In the genomic region with DNA sequence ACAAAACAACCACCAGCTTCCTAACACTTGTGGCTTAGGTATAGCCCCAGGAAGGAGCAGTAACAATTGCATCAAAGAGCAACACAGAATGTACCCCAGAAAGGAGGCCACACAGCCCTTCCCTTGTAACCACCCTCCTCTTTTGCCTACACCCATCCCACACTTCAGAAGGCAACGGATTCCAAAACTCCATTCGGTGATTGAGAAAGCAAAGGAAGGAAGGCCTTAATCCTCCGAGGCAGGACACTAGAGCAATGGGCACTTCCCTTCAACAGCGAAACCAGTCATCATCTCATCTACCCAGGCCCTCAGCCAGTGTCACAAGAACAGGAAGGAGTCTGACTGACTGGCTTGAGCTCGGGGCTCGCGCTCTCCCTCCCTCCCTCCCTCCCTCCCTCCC, we compare ENCODE assay signal across 8 mouse cellular contexts.
DNase-seq lines count a peak whose midpoint lies in the region; ATAC-seq and TF ChIP-seq lines count a peak whose summit lies in the region.

No protein-coding gene starts in this region.

- H3K4me3 ChIP-seq in forebrain, embryonic 16.5 days (replicated peaks; ENCODE audit: low read length): no peak overlapping the region
- H3K4me3 ChIP-seq in intestine, postnatal 0 days (ENCODE audit: low read depth, low read length): no peak overlapping the region
- no peak overlapping the region for H3K4me3 ChIP-seq in stomach, embryonic 14.5 days (ENCODE audit: low read depth, low read length)

- DNase-seq in adrenal gland, adult (ENCODE audit: inconsistent age in 2 of 2, low spot score in 1 of 2): peak; percentile 34 to 61
- no peak for DNase-seq in adrenal gland, postnatal 10 days
- peak; percentile 76 for DNase-seq in Muller cell, postnatal 12 days (ENCODE audit: inconsistent ontology term)
- DNase-seq in lung, postnatal 4 days: peak; percentile 65 to 68
- no peak for DNase-seq in cerebellum, adult 11-12 months

- H3K9me3 ChIP-seq in forebrain, embryonic 16.5 days (ENCODE audit: control insufficient read depth, low read length): no peaks in the 10 kb centered on the region
- H3K9me3 ChIP-seq in intestine, postnatal 0 days (ENCODE audit: control insufficient read depth): no peaks in the 10 kb centered on the region
- no peaks in the 10 kb centered on the region for H3K9me3 ChIP-seq in stomach, embryonic 14.5 days (ENCODE audit: control insufficient read depth, low read depth, low read length)

- no peak for TF ChIP-seq CTCF in intestine, postnatal 0 days (IDR thresholded peaks at IDR 0.05; ENCODE audit: low read depth)

- ATAC-seq in forebrain, embryonic 16.5 days: no peak
- no peak for ATAC-seq in intestine, postnatal 0 days
- ATAC-seq in stomach, embryonic 14.5 days (ENCODE audit: insufficient number of reproducible peaks, insufficient read depth, low FRiP score, low read depth): no peak

- peaks cover 26% of the 10 kb centered on the region for H3K4me1 ChIP-seq in forebrain, embryonic 16.5 days (replicated peaks; ENCODE audit: control insufficient read depth, insufficient read depth, low read length)
- no peaks in the 10 kb centered on the region; the same call in 1 of the 2 replicates for H3K4me1 ChIP-seq in intestine, postnatal 0 days (replicated peaks; ENCODE audit: control insufficient read depth, insufficient read depth, low read length)
- peaks cover 16% of the 10 kb centered on the region for H3K4me1 ChIP-seq in stomach, embryonic 14.5 days (ENCODE audit: control insufficient read depth, insufficient read depth, low read length)

- H3K9ac ChIP-seq in forebrain, embryonic 16.5 days (replicated peaks; ENCODE audit: low read depth, low read length): no peak overlapping the region
- no peak overlapping the region for H3K9ac ChIP-seq in intestine, postnatal 0 days (ENCODE audit: low read depth, low read length)
- no peak overlapping the region for H3K9ac ChIP-seq in stomach, embryonic 14.5 days (replicated peaks; ENCODE audit: low read depth, low read length)

- no peak overlapping the region for H3K4me2 ChIP-seq in forebrain, embryonic 16.5 days (ENCODE audit: low read length)
- peak overlapping the region; percentile 35 for H3K4me2 ChIP-seq in intestine, postnatal 0 days (replicated peaks; ENCODE audit: low read depth)
- H3K4me2 ChIP-seq in stomach, embryonic 14.5 days (replicated peaks; ENCODE audit: low read depth, low read length): peak overlapping the region; percentile 18; the same call in 1 of the 2 replicates

- 0 out of 2 replicates have a peak overlapping the region, but pooled peaks have one; percentile 14 for H3K27ac ChIP-seq in forebrain, embryonic 16.5 days (ENCODE audit: low read length)
- H3K27ac ChIP-seq in intestine, postnatal 0 days (ENCODE audit: low read depth, low read length): peak overlapping the region; percentile 46
- peak overlapping the region; percentile 52; the same call in 1 of the 2 replicates for H3K27ac ChIP-seq in stomach, embryonic 14.5 days (ENCODE audit: low read length)

- H3K36me3 ChIP-seq in forebrain, embryonic 16.5 days (ENCODE audit: control insufficient read depth, insufficient read depth): no peaks in the 10 kb centered on the region
- no peaks in the 10 kb centered on the region for H3K36me3 ChIP-seq in intestine, postnatal 0 days (ENCODE audit: control insufficient read depth, insufficient read depth)
- no peaks in the 10 kb centered on the region for H3K36me3 ChIP-seq in stomach, embryonic 14.5 days (ENCODE audit: control insufficient read depth, insufficient read depth, low read length)

- H3K27me3 ChIP-seq in forebrain, embryonic 16.5 days (replicated peaks; ENCODE audit: control insufficient read depth, insufficient read depth, low read length): no peaks in the 10 kb centered on the region
- H3K27me3 ChIP-seq in intestine, postnatal 0 days (replicated peaks; ENCODE audit: control insufficient read depth, insufficient read depth, low read length): no peaks in the 10 kb centered on the region
- no peaks in the 10 kb centered on the region for H3K27me3 ChIP-seq in stomach, embryonic 14.5 days (ENCODE audit: control insufficient read depth, insufficient read depth, low read length)

- 4% methylated on average over 7 of the region's 7 CpGs for WGBS in forebrain, embryonic 16.5 days
- 42% methylated on average over 7 of the region's 7 CpGs for WGBS in intestine, postnatal 0 days
- WGBS in stomach, embryonic 14.5 days: 8% methylated on average over 7 of the region's 7 CpGs

Comparison
In these comparisons a context has a peak if more than half of its experiments do, and no peak if none do; other contexts are left out.
1. DNase-seq: peak in adrenal gland, adult (2 of 2), Muller cell, postnatal 12 days (single experiment) and lung, postnatal 4 days (2 of 2); none in adrenal gland, postnatal 10 days (single experiment) and cerebellum, adult 11-12 months (single experiment).
2. Peak in every context shown above with its lines, with median percentiles within 50 percentile points of each other: H3K27ac ChIP-seq.